Mouse (Mus musculus) embryonic facial prominence, embryonic 11.5 days (tissue): ENCODE data around the gene L3mbtl4. TPM values are rescaled to one million over a fixed set of nuclear protein-coding genes. Genes with fewer than 3 reads are reported as not detected.

Source experiments
- ATAC-seq: fragments of 200-750 bp; cut with Nextera tagmentation; replicated peaks from 2 replicates; pipeline ENCODE4 v1.8.0; 2017; ENCODE audit warnings: low read depth; ENCODE audit not compliant: insufficient number of reproducible peaks, low FRiP score, low TSS enrichment
- DNase-seq: peaks from one replicate; pipeline ENCODE4 v3.0.0-alpha.2; 2015; ENCODE audit warnings: low spot score
- H3K27ac ChIP-seq: fragments of 300-500 bp; sonication (generic); replicated peaks from 2 replicates; pipeline ENCODE4 v1.5.1; 2014; ENCODE audit warnings: mild to moderate bottlenecking, low read depth, low read length, control low read depth
- H3K27me3 ChIP-seq: fragments of 300-500 bp; sonication (generic); 2 replicates; pipeline ENCODE4 v1.6.1; 2014; ENCODE audit warnings: mild to moderate bottlenecking, low read length, moderate library complexity, mixed read lengths; ENCODE audit not compliant: control insufficient read depth, insufficient read depth
- H3K36me3 ChIP-seq: fragments of 300-500 bp; sonication (generic); replicated peaks from 2 replicates; pipeline ENCODE4 v1.6.1; 2014; ENCODE audit warnings: low read depth, mild to moderate bottlenecking, low read length, moderate library complexity, mixed read lengths; ENCODE audit not compliant: control insufficient read depth, insufficient read depth
- H3K4me1 ChIP-seq: fragments of 300-500 bp; sonication (generic); 2 replicates; pipeline ENCODE4 v1.6.1; 2014; ENCODE audit warnings: low read length, mixed read lengths; ENCODE audit not compliant: control insufficient read depth, insufficient read depth
- H3K4me2 ChIP-seq: fragments of 300-500 bp; sonication (generic); 2 replicates; pipeline ENCODE4 v1.6.1; 2014; ENCODE audit warnings: low read depth, mild to moderate bottlenecking, control low read depth, low read length, moderate library complexity
- H3K4me3 ChIP-seq: fragments of 300-500 bp; sonication (generic); 2 replicates; pipeline ENCODE4 v1.5.1; 2014; ENCODE audit warnings: low read depth, low read length, control low read depth
- H3K9ac ChIP-seq: fragments of 300-500 bp; sonication (generic); replicated peaks from 2 replicates; pipeline ENCODE4 v1.6.1; 2014; ENCODE audit warnings: mild to moderate bottlenecking, control low read depth, low read length
- H3K9me3 ChIP-seq: fragments of 300-500 bp; sonication (generic); replicated peaks from 2 replicates; pipeline ENCODE4 v1.6.1; 2016; ENCODE audit warnings: mild to moderate bottlenecking, low read length, inconsistent platforms, mixed read lengths; ENCODE audit not compliant: control insufficient read depth
- WGBS: fragments of 180-500 bp; shearing (Covaris S2); extraction: QIAGEN DNeasy Blood & Tissue Kit; methylation state at CpG from one replicate; pipeline ENCODE4 v1.1.7; 2014; 5-methylcytosine and 5-hydroxymethylcytosine counted together
- polyA plus RNA-seq: library from polyadenylated mRNA; unstranded; fragments of >200 nt; fragmentation: Nextera tagmentation; extraction: Ambion mirVana; gene quantifications from 2 replicates; pipeline ENCODE4 v1.2.1, GENCODE M21; 2014

The L3mbtl4 gene
- polyA plus RNA-seq, result not detected in 2 replicates

DNA sequence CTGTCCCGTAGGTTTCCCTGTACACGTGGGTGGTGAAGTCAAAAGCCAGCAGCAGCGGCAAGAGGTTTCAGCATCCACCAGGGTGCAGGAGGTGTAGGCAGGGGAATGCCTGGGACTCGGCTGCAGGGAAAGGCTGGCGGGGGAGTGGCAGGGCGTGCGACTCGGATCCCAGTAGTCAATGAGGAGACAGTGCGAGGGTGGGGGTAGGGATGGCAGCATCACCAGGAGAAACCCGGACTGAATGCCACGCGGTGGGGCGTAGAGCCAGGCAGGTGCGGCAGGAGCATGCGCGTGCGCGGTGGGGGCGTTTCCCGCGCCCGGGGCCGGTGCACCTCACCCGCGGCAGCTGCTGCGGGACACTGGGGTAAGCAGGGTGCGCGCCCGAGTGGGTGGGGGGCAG, at the start of gene L3mbtl4:
L3mbtl4 (plus strand) TSS at position 271 of the 400 bp plus-strand sequence.
- ATAC-seq, result peak; percentile 73
- WGBS, result 1% methylated on average over 24 of the region's 29 CpGs
- peaks cover 14% of the 10 kb centered on the region; the same call in 1 of the 2 replicates for H3K27me3 ChIP-seq
- peak within 1 kb of the TSS; percentile 39; the same call in 1 of the 2 replicates for H3K9ac ChIP-seq
- H3K4me2 ChIP-seq, result peak within 1 kb of the TSS; percentile 95
- peak within 1 kb of the TSS; percentile 42 for H3K4me3 ChIP-seq
- no peaks in the 10 kb centered on the region for H3K36me3 ChIP-seq
- H3K27ac ChIP-seq, result no peak within 1 kb of the TSS
- no peaks in the 10 kb centered on the region for H3K4me1 ChIP-seq
- peak; percentile 25 for DNase-seq
- H3K9me3 ChIP-seq, result no peaks in the 10 kb centered on the region

- DNase-seq (no peak), ATAC-seq (no peak)
- WGBS, result 60% methylated on average over 4 of the region's 4 CpGs
- Histone ChIP-seq H3K27ac (no peak overlapping the region), H3K4me1 (no peaks in the 10 kb centered on the region), H3K9me3 (no peaks in the 10 kb centered on the region), H3K9ac (no peak overlapping the region), H3K4me2 (no peak overlapping the region), H3K36me3 (no peaks in the 10 kb centered on the region), H3K4me3 (no peak overlapping the region), H3K27me3 (no peaks in the 10 kb centered on the region)
Observed at GRCm38 (mm10) chr17:68230484-68230883, 43.1 kb upstream of the L3mbtl4 start.

- H3K4me2 ChIP-seq, result no peak overlapping the region
- H3K27me3 ChIP-seq, result no peaks in the 10 kb centered on the region
- no peak overlapping the region for H3K27ac ChIP-seq
- H3K4me3 ChIP-seq, result no peak overlapping the region
- DNase-seq (no peak), ATAC-seq (no peak)
- 85% methylated on average over 4 of the region's 4 CpGs for WGBS
- H3K9me3 ChIP-seq, result no peaks in the 10 kb centered on the region
- no peak overlapping the region for H3K9ac ChIP-seq
- no peaks in the 10 kb centered on the region for H3K36me3 ChIP-seq
- no peaks in the 10 kb centered on the region for H3K4me1 ChIP-seq
Observed at GRCm38 (mm10) chr17:68235380-68235779, 38.2 kb upstream of the L3mbtl4 start.

GRCm38 (mm10) chr17:68236992-68237391, 36.6 kb upstream of the L3mbtl4 start:
- H3K4me3 ChIP-seq, result no peak overlapping the region
- no peaks in the 10 kb centered on the region for H3K4me1 ChIP-seq
- DNase-seq, result no peak
- H3K9me3 ChIP-seq, result no peaks in the 10 kb centered on the region
- no peak overlapping the region for H3K27ac ChIP-seq
- no peak overlapping the region for H3K9ac ChIP-seq
- ATAC-seq, result no peak
- no peaks in the 10 kb centered on the region for H3K27me3 ChIP-seq
- H3K4me2 ChIP-seq, result no peak overlapping the region
- H3K36me3 ChIP-seq, result no peaks in the 10 kb centered on the region
- 91% methylated on average over 12 of the region's 12 CpGs for WGBS

GRCm38 (mm10) chr17:68240171-68240570, 33.4 kb upstream of the L3mbtl4 start:
- DNase-seq (no peak), ATAC-seq (no peak)
- no peaks in the 10 kb centered on the region for H3K9me3 ChIP-seq
- H3K27me3 ChIP-seq, result no peaks in the 10 kb centered on the region
- 68% methylated on average over 2 of the region's 2 CpGs for WGBS
- no peak overlapping the region for H3K4me3 ChIP-seq
- H3K27ac ChIP-seq, result no peak overlapping the region
- no peaks in the 10 kb centered on the region for H3K4me1 ChIP-seq
- no peak overlapping the region for H3K4me2 ChIP-seq
- H3K9ac ChIP-seq, result no peak overlapping the region
- no peaks in the 10 kb centered on the region for H3K36me3 ChIP-seq

- Histone ChIP-seq H3K36me3 (no peaks in the 10 kb centered on the region), H3K27me3 (no peaks in the 10 kb centered on the region), H3K4me1 (no peaks in the 10 kb centered on the region), H3K9me3 (no peaks in the 10 kb centered on the region), H3K9ac (no peak overlapping the region), H3K4me2 (no peak overlapping the region), H3K4me3 (no peak overlapping the region), H3K27ac (no peak overlapping the region)
- DNase-seq (no peak), ATAC-seq (no peak)
- WGBS, result 82% methylated on average over 7 of the region's 7 CpGs
Observed at GRCm38 (mm10) chr17:68264835-68265557, 8.6 kb upstream of the L3mbtl4 start.

DNA sequence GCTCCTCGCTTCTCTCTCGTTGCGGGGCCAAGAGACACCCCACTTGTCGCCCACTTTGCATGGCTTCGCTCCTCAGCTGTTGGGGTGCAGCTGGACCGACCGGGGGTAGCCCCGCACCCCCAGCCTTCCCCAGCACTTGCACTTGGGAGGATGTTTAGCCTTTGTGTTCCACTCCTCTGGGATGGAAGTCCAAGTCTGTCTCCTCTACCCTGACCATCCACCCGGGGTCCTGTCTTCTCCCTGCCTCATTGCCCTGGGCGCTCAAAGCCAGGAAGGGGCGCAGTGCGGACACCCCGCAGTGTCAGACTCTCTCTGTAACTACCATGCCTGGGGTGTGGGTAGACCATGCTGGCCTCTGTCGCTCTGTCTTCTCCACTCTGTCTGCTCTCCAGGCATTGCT, 357 bp downstream of the L3mbtl4 start:
- no peaks in the 10 kb centered on the region for H3K36me3 ChIP-seq
- H3K4me2 ChIP-seq, result peak overlapping the region; percentile 95
- H3K27me3 ChIP-seq, result peaks cover 14% of the 10 kb centered on the region; the same call in 1 of the 2 replicates
- no peak overlapping the region for H3K27ac ChIP-seq
- ATAC-seq (peak; percentile 44; the same call in 1 of the 2 replicates), DNase-seq (no peak)
- H3K4me1 ChIP-seq, result no peaks in the 10 kb centered on the region
- H3K9me3 ChIP-seq, result no peaks in the 10 kb centered on the region
- WGBS, result 13% methylated on average over 14 of the region's 14 CpGs
- peak overlapping the region; percentile 39; the same call in 1 of the 2 replicates for H3K9ac ChIP-seq
- peak overlapping the region; percentile 42 for H3K4me3 ChIP-seq

DNA sequence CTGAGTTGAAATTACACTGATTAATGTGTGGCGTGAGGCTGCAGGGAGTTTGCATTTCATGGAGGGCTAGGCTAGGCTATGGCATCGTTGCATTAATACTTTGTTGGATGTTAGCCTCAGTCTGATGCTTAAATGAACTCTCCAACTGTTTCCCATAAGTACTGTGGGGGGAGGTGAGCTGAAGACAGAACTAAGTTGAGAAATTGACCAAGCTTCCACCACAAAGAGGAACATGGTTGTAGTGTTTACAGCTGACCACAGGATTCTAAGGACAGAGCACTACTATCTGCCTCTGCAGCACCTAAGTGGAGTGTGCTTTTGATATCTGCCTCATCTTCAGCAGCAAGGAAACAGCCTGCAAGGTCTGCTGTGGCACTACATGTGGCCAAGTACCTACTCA, 1.5 kb downstream of the L3mbtl4 start:
- Histone ChIP-seq H3K27me3 (peaks cover 14% of the 10 kb centered on the region; the same call in 1 of the 2 replicates), H3K4me3 (no peak overlapping the region), H3K27ac (no peak overlapping the region), H3K9ac (no peak overlapping the region), H3K4me2 (no peak overlapping the region), H3K9me3 (no peaks in the 10 kb centered on the region), H3K36me3 (no peaks in the 10 kb centered on the region), H3K4me1 (no peaks in the 10 kb centered on the region)
- ATAC-seq (no peak), DNase-seq (no peak)
- 82% methylated on average over 2 of the region's 2 CpGs for WGBS
